Mouse (Mus musculus) embryonic fibroblast, embryonic 13.5 days (primary cell): Measurements from ENCODE around the gene Gm21887.
"Not testable (repeated sequence)": the region's sequence is repeated elsewhere in the genome, so short reads cannot be mapped to it uniquely, and the experiment has no call there.

Source experiments
- CTCF ChIP-seq: IDR thresholded peaks from 2 replicates; pipeline ENCODE4 v1.5.1; 2011; ENCODE audit warnings: mild to moderate bottlenecking, control low read depth, low read length, moderate library complexity, borderline replicate concordance; ENCODE audit not compliant: insufficient read depth
- POLR2A ChIP-seq: IDR thresholded peaks from 2 replicates; pipeline ENCODE4 v1.6.1; 2011; ENCODE audit warnings: low read depth, mild to moderate bottlenecking, control low read depth, low read length, moderate library complexity

DNA sequence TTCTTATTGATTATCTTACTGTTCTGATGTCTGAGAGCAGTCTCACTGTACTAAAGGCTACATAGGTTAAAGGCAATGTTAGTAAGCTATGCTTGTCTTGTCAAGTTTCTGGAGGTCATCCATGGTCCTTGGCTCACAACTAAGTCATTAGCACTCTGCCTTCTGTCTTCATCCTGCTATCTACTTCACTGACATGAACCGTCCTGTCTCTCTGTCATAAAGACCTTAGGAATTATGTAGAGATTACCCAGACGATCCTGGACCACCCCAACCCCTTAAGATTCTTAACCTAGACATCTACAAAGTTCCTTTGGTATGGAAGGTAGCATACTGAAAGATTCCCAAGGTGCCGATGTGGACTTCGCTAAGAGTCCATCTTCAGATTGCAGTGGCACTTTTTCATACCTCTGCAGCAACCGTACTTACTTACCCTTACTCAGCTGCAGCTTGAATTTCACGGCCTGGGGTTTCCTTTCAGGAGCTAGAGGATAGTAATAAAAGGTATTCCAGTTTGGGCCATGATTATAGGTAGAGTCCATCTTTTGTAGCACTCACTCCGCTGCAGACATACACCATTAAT, 31.5 kb upstream of the Gm21887 start:
- not testable (repeated sequence) for TF ChIP-seq CTCF, POLR2A
